Mouse (Mus musculus): Measurements from ENCODE around the gene Fam43a.

- TF ChIP-seq EP300 (IDR thresholded peaks at IDR 0.05; ENCODE audit: low read depth): no peak
- TF ChIP-seq CTCF (IDR thresholded peaks at IDR 0.05; ENCODE audit: low read depth): no peak
Measured at GRCm38 (mm10) chr16:30575815-30576214, 23.7 kb upstream of the Fam43a start.

Measured in liver, postnatal 0 days (tissue).